Mouse (Mus musculus) activated CD4-positive, CD25-positive, alpha-beta regulatory T cell, adult 4 months (primary cell): ENCODE results near the gene Taar8b. TPM values are rescaled to one million over a fixed set of nuclear protein-coding genes. Genes with fewer than 3 reads are reported as not detected.

Experiments
- polyA plus RNA-seq, 2 experiments: library from polyadenylated mRNA; unstranded; fragments of 100-300 nt; shearing (Covaris generic); gene quantifications; one replicate each; pipeline ENCODE4 v1.2.1; 2017

Gene Taar8b
- polyA plus RNA-seq, 2 experiments from 2014 or later, result not detected

Other genes starting within 250 kb of the Taar8b start
- not detected for gene Vnn3, start 240.8 kb downstream of the Taar8b start, polyA plus RNA-seq
- not detected for gene Vnn1, start 197.6 kb downstream of the Taar8b start, polyA plus RNA-seq
- not detected for gene Taar1, start 171.9 kb downstream of the Taar8b start, polyA plus RNA-seq
- gene Taar2, start 153.7 kb downstream of the Taar8b start, polyA plus RNA-seq, result not detected
- gene Taar3, start 142.7 kb downstream of the Taar8b start, polyA plus RNA-seq, result not detected
- not detected for gene Taar4, start 131.8 kb downstream of the Taar8b start, polyA plus RNA-seq
- gene Taar5, start 121.6 kb downstream of the Taar8b start, polyA plus RNA-seq, result not detected
- not detected for gene Taar6, start 106.6 kb downstream of the Taar8b start, polyA plus RNA-seq
- not detected for gene Taar7a, start 98.8 kb downstream of the Taar8b start, polyA plus RNA-seq
- not detected for gene Taar7b, start 92.4 kb downstream of the Taar8b start, polyA plus RNA-seq
- not detected for gene Taar7d, start 65.1 kb downstream of the Taar8b start, polyA plus RNA-seq
- gene Taar7e, start 54.7 kb downstream of the Taar8b start, polyA plus RNA-seq, result not detected
- gene Taar7f, start 42.8 kb downstream of the Taar8b start, polyA plus RNA-seq, result not detected
- not detected for gene Taar8a, start 15.8 kb downstream of the Taar8b start, polyA plus RNA-seq
- gene Taar8c, start 9.6 kb upstream of the Taar8b start, polyA plus RNA-seq, result not detected
- not detected for gene Taar9, start 17.2 kb upstream of the Taar8b start, polyA plus RNA-seq
- gene Stx7, start 57.0 kb upstream of the Taar8b start, polyA plus RNA-seq, result 10 to 100 TPM; 23.3 to 33.2 TPM
- gene Moxd1, start 131.2 kb upstream of the Taar8b start, polyA plus RNA-seq, result not detected